12 mouse cellular contexts compared by ENCODE assay signal in genomic region chr2:163132314-163132713, GRCm38 (mm10). TPM values are rescaled to one million over a fixed set of nuclear protein-coding genes. Genes with fewer than 3 reads are reported as not detected.
"Had no signal": no experiment of that assay in that cellular context is flagged by ENCODE, and none has a peak within 500 bp of the region (broad histone marks: within the 10 kb centered on the region; RNA-seq: fewer than 3 reads in every experiment).

No protein-coding gene starts in this region.

- DNase-seq: right cerebral cortex, adult 18-20 months; right cerebral cortex, postnatal 14 days; right cerebral cortex, postnatal 25 days; right cerebral cortex, postnatal 4 days; spleen, adult 18-20 months; thymus, adult 18-20 months; thymus, adult 2 months; thymus, postnatal 14 days; thymus, postnatal 25 days; thymus, postnatal 36 days; thymus, postnatal 4 days had no signal

RNA-seq across cellular contexts. Expression of gene Gtsf1l, which starts 44.7 kb away (rescaled TPM):
- total RNA-seq: neutrophil, adult 5-6 weeks had no signal
